Mouse (Mus musculus) heart, adult 2 months (tissue): ENCODE measurements at regions not wholly inside any gene's neighbourhood (a gene's known extent, or its start where the extent isn't known, plus 50 kb on each side); places are given as distances from the start of the nearest gene placed in this dataset.

Experiments used
- DNase-seq, 2 experiments: peaks; one replicate each; pipeline ENCODE4 v3.0.0; 2021
- H3K27ac ChIP-seq: fragments of 200-600 bp; 2 replicates; pipeline ENCODE4 v1.8.1; 2022
- H3K27me3 ChIP-seq: fragments of 200-500 bp; 2 replicates; pipeline ENCODE4 v1.6.1; 2012; ENCODE audit warnings: mild to moderate bottlenecking, low read length, inconsistent platforms, mixed read lengths; ENCODE audit not compliant: control insufficient read depth, insufficient read depth
- H3K36me3 ChIP-seq: fragments of 200-500 bp; 2 replicates; pipeline ENCODE4 v1.6.1; 2012; ENCODE audit warnings: low read length, inconsistent platforms; ENCODE audit not compliant: control insufficient read depth, insufficient read depth
- H3K4me1 ChIP-seq: fragments of 200-500 bp; 2 replicates; pipeline ENCODE4 v1.6.1; 2011; ENCODE audit warnings: low read length; ENCODE audit not compliant: control insufficient read depth, insufficient read depth
- H3K4me3 ChIP-seq: fragments of 200-600 bp; 2 replicates; pipeline ENCODE4 v1.8.1; 2022
- H3K79me2 ChIP-seq: fragments of 200-500 bp; replicated peaks from 2 replicates; pipeline ENCODE4 v1.6.1; 2012; ENCODE audit warnings: mild to moderate bottlenecking, inconsistent platforms, low read length, moderate library complexity, mixed read lengths; ENCODE audit not compliant: control insufficient read depth, insufficient read depth
- H3K9ac ChIP-seq: fragments of 200-500 bp; 2 replicates; pipeline ENCODE4 v1.6.1; 2012; ENCODE audit warnings: low read depth, mild to moderate bottlenecking, control low read depth, inconsistent platforms, low read length, mixed read lengths
- CTCF ChIP-seq: fragments of 200-600 bp; IDR thresholded peaks from 2 replicates; pipeline ENCODE4 v1.8.1; 2022; ENCODE audit warnings: antibody characterized with exemption, mild to moderate bottlenecking, moderate library complexity
- EP300 ChIP-seq: fragments of 200-500 bp; IDR thresholded peaks from 2 replicates; pipeline ENCODE4 v1.6.1; 2011; ENCODE audit warnings: low read depth, low read length, control low read depth; ENCODE audit not compliant: insufficient read depth
- POLR2A ChIP-seq: fragments of 200-500 bp; IDR thresholded peaks from 2 replicates; pipeline ENCODE4 v1.6.1; 2011; ENCODE audit warnings: mild to moderate bottlenecking, low read depth, low read length, control low read depth; ENCODE audit not compliant: insufficient read depth
- WGBS: fragments of 180-500 bp; shearing (Covaris S2); methylation state at CpG from one replicate; pipeline ENCODE4 v1.1.7; 2018; 5-methylcytosine and 5-hydroxymethylcytosine counted together
- intact Hi-C: fragments of 180-260 bp; cut with DNase I; formaldehyde crosslinking; loops from one replicate; pipeline ENCODE4 v1.15.1; 2025

- WGBS: 32% methylated on average over 2 of the region's 2 CpGs
- H3K79me2 ChIP-seq: no peaks in the 10 kb centered on the region
- no peaks in the 10 kb centered on the region for H3K4me1 ChIP-seq
- no peaks in the 10 kb centered on the region for H3K27me3 ChIP-seq
- H3K27ac ChIP-seq: no peak overlapping the region
- TF ChIP-seq CTCF: no peak
- no peak for TF ChIP-seq EP300
- no peak for TF ChIP-seq POLR2A
- no peak overlapping the region for H3K9ac ChIP-seq
- no peak for DNase-seq
- intact Hi-C loops: no loop called here
- no peak overlapping the region for H3K4me3 ChIP-seq
- H3K36me3 ChIP-seq: no peaks in the 10 kb centered on the region
Observed at GRCm38 (mm10) chr1:69397676-69398075, 289.4 kb downstream of the Ikzf2 start.

- intact Hi-C loops: no loop called here
- Histone ChIP-seq H3K27me3 (no peaks in the 10 kb centered on the region), H3K36me3 (no peaks in the 10 kb centered on the region), H3K9ac (no peak overlapping the region), H3K79me2 (no peaks in the 10 kb centered on the region), H3K4me3 (no peak overlapping the region), H3K27ac (no peak overlapping the region), H3K4me1 (no peaks in the 10 kb centered on the region)
- TF ChIP-seq CTCF: no peak
- TF ChIP-seq EP300: no peak
- no peak for TF ChIP-seq POLR2A
- 93% methylated on average over 1 of the region's 1 CpGs for WGBS
- DNase-seq: no peak
Observed at GRCm38 (mm10) chr1:69382374-69382773, 274.5 kb upstream of the Erbb4 start.

- no peaks in the 10 kb centered on the region for H3K27me3 ChIP-seq
- no peak overlapping the region for H3K4me3 ChIP-seq
- no peak overlapping the region for H3K9ac ChIP-seq
- intact Hi-C loops: no loop called here
- no peaks in the 10 kb centered on the region for H3K4me1 ChIP-seq
- no peak overlapping the region for H3K27ac ChIP-seq
- no peaks in the 10 kb centered on the region for H3K36me3 ChIP-seq
- H3K79me2 ChIP-seq: no peaks in the 10 kb centered on the region
- WGBS: 75% methylated on average over 7 of the region's 7 CpGs
- no peak for TF ChIP-seq POLR2A
- no peak for TF ChIP-seq EP300
- no peak for TF ChIP-seq CTCF
- no peak for DNase-seq
Observed at GRCm38 (mm10) chr1:69379741-69380140, 271.9 kb upstream of the Erbb4 start.

- H3K9ac ChIP-seq: no peak overlapping the region
- H3K4me3 ChIP-seq: no peak overlapping the region
- H3K4me1 ChIP-seq: no peaks in the 10 kb centered on the region
- WGBS: 94% methylated on average over 46 of the region's 46 CpGs
- TF ChIP-seq CTCF: no peak
- TF ChIP-seq EP300: no peak
- TF ChIP-seq POLR2A: no peak
- H3K27ac ChIP-seq: no peak overlapping the region
- H3K79me2 ChIP-seq: no peaks in the 10 kb centered on the region
- H3K36me3 ChIP-seq: no peaks in the 10 kb centered on the region
- DNase-seq: no peak
- no peaks in the 10 kb centered on the region for H3K27me3 ChIP-seq
- intact Hi-C loops: no loop called here
Observed at GRCm38 (mm10) chr1:69376923-69377706, 269.3 kb upstream of the Erbb4 start.

- intact Hi-C loops: no loop called here
- Histone ChIP-seq H3K9ac (no peak overlapping the region), H3K4me3 (no peak overlapping the region), H3K36me3 (no peaks in the 10 kb centered on the region), H3K27me3 (no peaks in the 10 kb centered on the region), H3K27ac (no peak overlapping the region), H3K4me1 (no peaks in the 10 kb centered on the region), H3K79me2 (no peaks in the 10 kb centered on the region)
- WGBS: 4% methylated on average over 1 of the region's 1 CpGs
- TF ChIP-seq CTCF (no peak), POLR2A (no peak), EP300 (no peak)
- DNase-seq: no peak
Observed at GRCm38 (mm10) chr1:69375246-69375645, 267.4 kb upstream of the Erbb4 start.

- H3K4me1 ChIP-seq: no peaks in the 10 kb centered on the region
- intact Hi-C loops: no loop called here
- WGBS: 83% methylated on average over 2 of the region's 2 CpGs
- H3K9ac ChIP-seq: no peak overlapping the region
- no peak overlapping the region for H3K27ac ChIP-seq
- H3K4me3 ChIP-seq: no peak overlapping the region
- no peaks in the 10 kb centered on the region for H3K27me3 ChIP-seq
- no peaks in the 10 kb centered on the region for H3K79me2 ChIP-seq
- DNase-seq: no peak
- TF ChIP-seq CTCF (no peak), EP300 (no peak), POLR2A (no peak)
- no peaks in the 10 kb centered on the region for H3K36me3 ChIP-seq
Observed at GRCm38 (mm10) chr1:69370078-69370477, 262.2 kb upstream of the Erbb4 start.
